Mouse (Mus musculus): ENCODE results near the gene Dlg2. TPM values are rescaled to one million over a fixed set of nuclear protein-coding genes. Genes with fewer than 3 reads are reported as not detected.
A peak's percentile ranks its signal among the peaks of the same experiment; 100 is the strongest.

The Dlg2 gene
- polyA plus RNA-seq, 1 experiment from 2014 or later, result 30.0 TPM

DNA sequence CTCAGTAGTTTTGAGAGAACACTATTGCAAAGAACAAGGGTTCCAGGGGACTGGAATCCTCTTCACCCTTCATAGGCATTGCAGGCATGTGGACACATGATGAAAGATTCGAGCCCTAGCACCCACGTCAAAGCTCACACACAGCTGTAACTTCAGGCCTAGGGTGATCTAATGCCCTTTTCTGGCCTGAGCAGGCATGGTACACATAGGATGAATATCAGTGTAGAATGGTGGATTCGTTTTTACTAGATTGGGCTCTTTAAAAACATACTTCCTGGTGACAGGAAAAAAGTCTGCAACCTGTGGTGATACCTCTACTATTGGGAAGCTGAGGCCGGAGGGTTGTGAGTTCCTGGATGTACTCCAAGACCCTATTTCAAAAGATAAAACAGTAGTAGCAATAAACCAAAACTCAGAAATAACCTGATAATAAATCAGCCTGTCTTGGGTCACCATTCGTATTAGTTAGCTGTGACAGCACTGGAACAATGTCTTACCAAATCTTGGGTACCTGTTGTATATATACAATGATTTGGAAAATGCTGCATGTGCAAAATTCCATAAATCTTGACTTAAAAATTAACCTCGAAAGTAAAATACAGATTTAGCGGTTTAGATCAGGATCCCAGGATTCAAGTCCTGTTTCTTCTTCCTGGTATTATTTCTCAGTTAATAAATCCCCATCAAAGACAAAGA, 20.2 kb upstream of the Dlg2 start:
- WGBS, result 37% methylated on average over 7 of the region's 7 CpGs

DNA sequence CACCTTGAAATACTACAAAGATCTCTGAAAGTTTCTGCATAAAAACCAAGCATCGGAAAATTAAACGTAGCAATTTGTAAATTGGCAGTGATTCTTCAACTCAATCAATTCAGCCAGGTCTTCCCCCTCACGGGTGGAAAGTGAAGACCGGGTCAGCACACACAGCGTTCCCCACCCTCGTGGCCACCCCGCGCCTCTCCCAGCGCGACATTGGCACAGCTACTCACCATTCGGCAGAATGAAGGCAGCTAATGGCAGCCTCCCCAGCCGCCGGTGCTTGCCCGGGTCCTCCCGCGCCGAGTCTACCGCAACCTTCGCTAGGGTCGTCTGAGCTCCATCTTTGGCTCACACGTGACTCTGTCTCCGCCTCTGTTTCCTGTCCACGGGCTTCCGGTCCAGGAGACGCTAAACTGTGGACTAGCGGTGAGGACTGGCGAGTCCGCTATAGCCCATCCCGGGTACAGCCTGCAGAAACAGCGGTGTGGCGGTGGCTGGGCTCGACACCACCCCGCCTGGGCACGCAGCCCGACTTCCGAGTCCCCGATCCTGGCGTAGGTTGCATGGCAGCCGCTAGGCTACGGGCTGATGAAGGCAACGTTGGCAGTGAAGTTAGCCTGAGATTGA, 19.5 kb upstream of the Dlg2 start, which contains the start of gene Tmem126a:
Tmem126a (minus strand) TSS at position 385 of the 624 bp plus-strand sequence.
- under 1% methylated on average over 41 of the region's 41 CpGs for WGBS
- peak; percentile 97 for ATAC-seq (ENCODE audit: low FRiP score)
- Histone ChIP-seq H3K27ac (peak within 1 kb of the TSS; percentile 85), H3K27me3 (ENCODE audit: control insufficient read depth, insufficient read depth, low read length) (no peaks in the 10 kb centered on the region), H3K36me3 (replicated peaks; ENCODE audit: control insufficient read depth, insufficient read depth) (peaks cover 25% of the 10 kb centered on the region), H3K4me1 (replicated peaks; ENCODE audit: control insufficient read depth, insufficient read depth, low read length) (peaks cover 16% of the 10 kb centered on the region), H3K4me2 (replicated peaks) (peak within 1 kb of the TSS; percentile 68), H3K4me3 (replicated peaks; ENCODE audit: low read length) (peak within 1 kb of the TSS; percentile 55), H3K9ac (peak within 1 kb of the TSS; percentile 67), H3K9me3 (ENCODE audit: control insufficient read depth, low read length) (no peaks in the 10 kb centered on the region)
- peak; percentile 86 for DNase-seq (ENCODE audit: low spot score)

More for the DNA sequence above, 20.2 kb upstream of the Dlg2 start:
- Histone ChIP-seq H3K4me2 (replicated peaks) (peak overlapping the region; percentile 68), H3K36me3 (replicated peaks; ENCODE audit: control insufficient read depth, insufficient read depth) (peaks cover 32% of the 10 kb centered on the region), H3K27me3 (ENCODE audit: control insufficient read depth, insufficient read depth, low read length) (no peaks in the 10 kb centered on the region), H3K4me3 (replicated peaks; ENCODE audit: low read length) (peak overlapping the region; percentile 55), H3K27ac (peak overlapping the region; percentile 85), H3K4me1 (replicated peaks; ENCODE audit: control insufficient read depth, insufficient read depth, low read length) (peaks cover 16% of the 10 kb centered on the region), H3K9ac (peak overlapping the region; percentile 67), H3K9me3 (ENCODE audit: control insufficient read depth, low read length) (no peaks in the 10 kb centered on the region)
- ATAC-seq (ENCODE audit: low FRiP score) (no peak), DNase-seq (ENCODE audit: low spot score) (no peak)

DNA sequence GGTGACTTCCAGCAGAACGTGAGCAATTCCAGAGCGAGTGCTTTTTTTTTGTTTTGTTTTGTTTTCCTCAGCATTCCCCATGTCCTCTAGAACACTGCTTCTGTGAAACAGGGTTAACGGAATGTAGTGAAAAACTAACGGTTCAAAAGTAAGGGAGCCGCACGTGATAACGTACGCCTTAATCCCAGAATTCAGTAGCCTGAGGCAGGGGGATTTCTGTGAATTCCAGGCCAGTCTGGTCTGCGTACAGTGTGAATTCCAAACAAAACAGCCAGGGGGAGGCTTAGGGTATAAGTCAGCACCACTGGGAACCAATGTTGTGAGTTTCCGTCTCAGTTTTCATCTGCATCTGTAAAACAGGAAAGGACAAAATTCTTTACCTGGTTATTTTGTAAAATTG, 19.0 kb upstream of the Dlg2 start:
- WGBS, result 10% methylated on average over 10 of the region's 10 CpGs
- peak; percentile 64 for ATAC-seq (ENCODE audit: low FRiP score)

DNA sequence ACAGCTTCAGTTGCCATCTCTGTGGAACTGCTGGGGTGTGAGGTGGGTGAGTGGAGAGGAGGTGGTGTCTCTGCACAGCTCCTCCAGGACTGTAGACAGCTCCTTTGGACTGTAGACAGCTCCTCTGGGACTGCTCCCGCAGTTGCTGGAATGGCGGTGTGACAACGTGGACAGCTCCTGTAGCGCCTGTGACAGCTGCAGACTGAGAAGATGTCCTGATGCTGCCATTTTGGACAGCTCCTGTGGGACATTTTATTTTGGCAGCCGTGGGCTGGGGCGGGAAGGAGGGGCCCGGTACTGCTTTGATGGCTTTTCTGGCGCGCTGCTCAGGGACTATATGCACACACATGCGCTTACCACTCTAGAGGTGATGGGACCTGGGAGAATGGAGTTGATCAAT, 16.1 kb upstream of the Dlg2 start:
- H3K4me2 ChIP-seq (replicated peaks), result 0 out of 2 replicates have a peak overlapping the region, but pooled peaks have one; percentile 1
- H3K4me1 ChIP-seq (replicated peaks; ENCODE audit: control insufficient read depth, insufficient read depth, low read length), result peaks cover 16% of the 10 kb centered on the region
- H3K4me3 ChIP-seq (replicated peaks; ENCODE audit: low read length), result no peak overlapping the region
- no peak overlapping the region for H3K9ac ChIP-seq
- no peak for ATAC-seq (ENCODE audit: low FRiP score)
- H3K9me3 ChIP-seq (ENCODE audit: control insufficient read depth, low read length), result no peaks in the 10 kb centered on the region
- H3K27ac ChIP-seq, result no peak overlapping the region
- DNase-seq (ENCODE audit: low spot score), result no peak
- no peaks in the 10 kb centered on the region for H3K27me3 ChIP-seq (ENCODE audit: control insufficient read depth, insufficient read depth, low read length)
- no peaks in the 10 kb centered on the region for H3K36me3 ChIP-seq (replicated peaks; ENCODE audit: control insufficient read depth, insufficient read depth)
- 52% methylated on average over 10 of the region's 10 CpGs for WGBS

More for the DNA sequence above, 19.0 kb upstream of the Dlg2 start:
- no peaks in the 10 kb centered on the region for H3K9me3 ChIP-seq (ENCODE audit: control insufficient read depth, low read length)
- H3K27me3 ChIP-seq (ENCODE audit: control insufficient read depth, insufficient read depth, low read length), result no peaks in the 10 kb centered on the region
- peak overlapping the region; percentile 67 for H3K9ac ChIP-seq
- peak overlapping the region; percentile 68 for H3K4me2 ChIP-seq (replicated peaks)
- peaks cover 20% of the 10 kb centered on the region for H3K36me3 ChIP-seq (replicated peaks; ENCODE audit: control insufficient read depth, insufficient read depth)
- DNase-seq (ENCODE audit: low spot score), result peak; percentile 67
- H3K4me3 ChIP-seq (replicated peaks; ENCODE audit: low read length), result peak overlapping the region; percentile 55
- peaks cover 16% of the 10 kb centered on the region for H3K4me1 ChIP-seq (replicated peaks; ENCODE audit: control insufficient read depth, insufficient read depth, low read length)
- H3K27ac ChIP-seq, result peak overlapping the region; percentile 85

DNA sequence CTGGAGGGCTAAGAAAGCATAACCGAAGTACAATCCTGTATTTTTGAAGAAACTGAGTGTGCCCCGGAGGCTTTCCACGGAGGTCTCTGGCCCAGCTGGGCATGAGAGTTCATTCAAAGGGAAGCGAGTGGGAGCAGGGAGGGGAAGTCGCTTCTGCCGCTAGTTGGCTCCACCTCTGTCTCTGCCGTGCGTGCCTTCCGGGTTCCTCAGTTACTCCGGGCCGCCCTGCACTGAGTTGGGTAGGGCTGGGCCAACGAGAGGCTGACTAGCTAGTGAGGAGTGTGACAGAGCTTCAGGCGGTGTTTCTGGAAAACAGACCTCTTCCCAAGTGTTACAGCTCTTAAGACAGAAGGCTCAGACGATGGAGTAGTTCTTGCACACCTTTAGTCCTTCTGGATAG, 15.5 kb upstream of the Dlg2 start:
- Histone ChIP-seq H3K4me2 (replicated peaks) (0 out of 2 replicates have a peak overlapping the region, but pooled peaks have one; percentile 1), H3K27ac (no peak overlapping the region), H3K9ac (no peak overlapping the region), H3K36me3 (replicated peaks; ENCODE audit: control insufficient read depth, insufficient read depth) (no peaks in the 10 kb centered on the region), H3K4me1 (replicated peaks; ENCODE audit: control insufficient read depth, insufficient read depth, low read length) (peaks cover 12% of the 10 kb centered on the region), H3K4me3 (replicated peaks; ENCODE audit: low read length) (no peak overlapping the region), H3K27me3 (ENCODE audit: control insufficient read depth, insufficient read depth, low read length) (no peaks in the 10 kb centered on the region), H3K9me3 (ENCODE audit: control insufficient read depth, low read length) (no peaks in the 10 kb centered on the region)
- DNase-seq (ENCODE audit: low spot score), result no peak
- WGBS, result 24% methylated on average over 14 of the region's 14 CpGs
- ATAC-seq (ENCODE audit: low FRiP score), result no peak

DNA sequence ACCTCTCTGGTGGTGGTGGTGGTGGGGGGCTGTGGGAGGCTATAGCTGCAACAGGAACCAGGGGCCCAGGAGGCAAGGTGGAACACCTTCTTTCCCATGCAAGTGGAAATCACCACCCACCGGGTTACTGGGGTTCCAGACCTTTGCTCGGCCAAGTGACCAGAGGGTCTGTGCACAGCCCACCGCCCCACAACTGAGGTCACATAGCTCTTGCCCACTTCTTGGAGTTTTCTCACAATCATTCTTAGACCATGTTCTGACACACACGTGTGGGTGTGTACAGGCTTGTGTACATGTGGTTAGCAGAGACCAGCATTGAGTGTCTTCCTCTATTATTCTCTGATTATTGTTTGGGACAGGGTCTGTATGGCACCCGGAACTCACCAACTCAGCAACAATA, 15.0 kb upstream of the Dlg2 start:
- Histone ChIP-seq H3K4me1 (replicated peaks; ENCODE audit: control insufficient read depth, insufficient read depth, low read length) (peaks cover 7% of the 10 kb centered on the region), H3K9me3 (ENCODE audit: control insufficient read depth, low read length) (no peaks in the 10 kb centered on the region), H3K36me3 (replicated peaks; ENCODE audit: control insufficient read depth, insufficient read depth) (no peaks in the 10 kb centered on the region), H3K27me3 (ENCODE audit: control insufficient read depth, insufficient read depth, low read length) (no peaks in the 10 kb centered on the region), H3K9ac (no peak overlapping the region), H3K4me3 (replicated peaks; ENCODE audit: low read length) (no peak overlapping the region), H3K4me2 (replicated peaks) (no peak overlapping the region), H3K27ac (no peak overlapping the region)
- no peak for DNase-seq (ENCODE audit: low spot score)
- 88% methylated on average over 5 of the region's 5 CpGs for WGBS
- no peak for ATAC-seq (ENCODE audit: low FRiP score)

DNA sequence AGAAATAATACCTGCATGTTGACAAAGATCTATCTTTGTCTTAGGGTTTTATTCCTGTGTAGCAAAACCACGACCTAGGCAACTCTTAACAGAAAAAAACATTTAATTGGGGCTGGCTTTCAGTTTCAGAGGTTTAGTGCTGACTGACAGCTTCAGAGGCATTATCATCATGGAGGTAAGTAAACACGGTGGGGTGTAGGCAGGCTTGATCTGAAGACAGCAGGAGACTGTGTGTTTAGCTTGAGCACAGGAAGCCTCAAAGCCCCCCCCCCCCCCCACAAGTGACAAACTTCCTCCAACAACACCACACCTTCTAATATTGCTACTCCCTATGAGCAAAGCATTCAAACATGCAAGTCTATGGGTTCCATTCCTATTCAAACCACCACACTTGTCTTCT, 3.0 kb upstream of the Dlg2 start:
- WGBS, result 83% methylated on average over 2 of the region's 2 CpGs
- H3K27ac ChIP-seq, result no peak overlapping the region
- no peaks in the 10 kb centered on the region for H3K27me3 ChIP-seq (ENCODE audit: control insufficient read depth, insufficient read depth, low read length)
- DNase-seq (ENCODE audit: low spot score) (no peak), ATAC-seq (ENCODE audit: low FRiP score) (no peak)
- H3K9ac ChIP-seq, result no peak overlapping the region
- H3K4me2 ChIP-seq (replicated peaks), result no peak overlapping the region
- H3K4me3 ChIP-seq (replicated peaks; ENCODE audit: low read length), result no peak overlapping the region
- peaks cover 18% of the 10 kb centered on the region for H3K36me3 ChIP-seq (replicated peaks; ENCODE audit: control insufficient read depth, insufficient read depth)
- peaks cover 9% of the 10 kb centered on the region for H3K4me1 ChIP-seq (replicated peaks; ENCODE audit: control insufficient read depth, insufficient read depth, low read length)
- H3K9me3 ChIP-seq (ENCODE audit: control insufficient read depth, low read length), result no peaks in the 10 kb centered on the region

DNA sequence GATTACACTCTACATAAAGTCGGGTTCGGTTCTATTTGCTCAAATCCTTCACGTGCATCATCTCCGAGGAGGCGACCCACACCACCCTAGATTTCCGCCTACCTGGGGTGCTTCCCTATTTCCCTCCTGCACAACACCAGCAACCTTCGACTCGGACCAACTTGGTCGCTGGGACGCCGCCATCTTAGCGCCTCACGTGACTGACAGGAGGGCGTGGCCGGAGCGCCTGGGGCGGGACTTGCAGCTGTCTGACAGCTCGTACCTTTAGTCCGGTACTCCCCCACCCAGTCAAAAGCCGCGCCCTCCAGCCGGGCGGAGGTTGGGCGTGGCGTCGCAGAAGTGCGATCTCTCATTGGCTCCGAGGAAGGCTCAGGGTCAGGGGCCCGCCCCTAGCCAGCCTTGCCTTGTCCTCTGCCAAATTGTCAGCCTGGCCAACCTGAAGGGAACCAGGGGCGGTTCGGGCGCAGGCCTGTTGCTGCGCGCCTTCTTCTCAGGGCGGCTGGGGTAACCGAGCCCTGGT, 619 bp upstream of the Dlg2 start, which contains the start of gene Tmem126b:
Tmem126b (minus strand) TSS at position 209 of the 520 bp plus-strand sequence.
- Histone ChIP-seq H3K9me3 (ENCODE audit: control insufficient read depth, low read length) (no peaks in the 10 kb centered on the region), H3K36me3 (replicated peaks; ENCODE audit: control insufficient read depth, insufficient read depth) (no peaks in the 10 kb centered on the region), H3K4me1 (replicated peaks; ENCODE audit: control insufficient read depth, insufficient read depth, low read length) (peaks cover 9% of the 10 kb centered on the region), H3K4me2 (replicated peaks) (peak within 1 kb of the TSS; percentile 70), H3K27me3 (ENCODE audit: control insufficient read depth, insufficient read depth, low read length) (peaks cover 3% of the 10 kb centered on the region; the same call in 1 of the 2 replicates), H3K4me3 (replicated peaks; ENCODE audit: low read length) (peak within 1 kb of the TSS; percentile 57), H3K9ac (peak within 1 kb of the TSS; percentile 76), H3K27ac (peak within 1 kb of the TSS; percentile 87)
- DNase-seq (ENCODE audit: low spot score) (peak; percentile 97), ATAC-seq (ENCODE audit: low FRiP score) (peak; percentile 100)
- under 1% methylated on average over 35 of the region's 36 CpGs for WGBS

DNA sequence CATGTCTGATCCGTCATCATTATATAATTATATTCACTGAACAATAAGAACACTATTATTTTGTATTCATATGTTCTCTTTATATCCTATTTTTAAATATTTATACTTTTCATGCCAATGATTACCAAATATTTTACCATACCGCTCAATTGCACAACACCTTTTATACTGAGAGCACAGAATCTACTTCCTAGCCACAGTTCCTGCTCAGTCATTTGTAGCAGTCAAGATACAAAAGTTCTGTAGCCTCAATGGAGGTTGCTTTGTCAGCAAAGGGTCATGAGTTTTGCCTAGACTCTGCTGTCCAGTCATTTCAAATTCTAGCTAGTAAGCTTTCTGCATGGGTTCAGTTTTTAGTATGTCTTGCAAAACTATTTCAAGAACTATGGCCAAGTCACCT, 6.1 kb downstream of the Dlg2 start:
- Histone ChIP-seq H3K27me3 (ENCODE audit: control insufficient read depth, insufficient read depth, low read length) (peaks cover 3% of the 10 kb centered on the region; the same call in 1 of the 2 replicates), H3K27ac (no peak overlapping the region), H3K4me2 (replicated peaks) (no peak overlapping the region), H3K9ac (no peak overlapping the region), H3K4me1 (replicated peaks; ENCODE audit: control insufficient read depth, insufficient read depth, low read length) (no peaks in the 10 kb centered on the region), H3K36me3 (replicated peaks; ENCODE audit: control insufficient read depth, insufficient read depth) (no peaks in the 10 kb centered on the region), H3K9me3 (ENCODE audit: control insufficient read depth, low read length) (no peaks in the 10 kb centered on the region), H3K4me3 (replicated peaks; ENCODE audit: low read length) (no peak overlapping the region)
- no peak for DNase-seq (ENCODE audit: low spot score)
- 92% methylated on average over 2 of the region's 2 CpGs for WGBS
- no peak for ATAC-seq (ENCODE audit: low FRiP score)

Data from hindbrain, embryonic 14.5 days (tissue).